17 mouse cellular contexts compared by ENCODE assay signal in the genomic region with DNA sequence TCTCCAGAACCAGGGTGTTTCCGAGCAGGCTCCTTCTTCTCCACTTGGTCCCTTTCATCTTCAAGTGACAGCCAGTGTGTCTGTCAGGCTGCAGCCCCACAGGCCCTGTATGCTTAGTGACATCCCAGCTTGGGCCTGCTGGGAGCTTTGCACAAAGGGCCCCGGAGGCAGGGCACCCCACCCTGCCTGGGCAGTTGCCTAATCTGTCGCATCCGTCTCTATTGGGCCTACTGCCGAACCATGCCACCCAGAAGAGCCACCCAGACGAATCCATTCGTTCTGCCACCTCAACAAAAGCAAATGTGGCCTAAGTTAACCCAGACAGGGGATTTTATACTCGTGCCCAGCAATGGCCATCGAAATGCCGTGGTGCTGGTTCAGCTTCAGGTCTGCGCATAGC.
DNase-seq lines count a peak whose midpoint lies in the region.
"Had no signal": no experiment of that assay in that cellular context is flagged by ENCODE, and none has a peak within 500 bp of the region (broad histone marks: within the 10 kb centered on the region; RNA-seq: fewer than 3 reads in every experiment).

No protein-coding gene starts in this region.

- no peaks in the 10 kb centered on the region for H3K27me3 ChIP-seq in embryonic facial prominence, embryonic 10.5 days (replicated peaks; ENCODE audit: low read depth, poor library complexity, severe bottlenecking)
- H3K27me3 ChIP-seq in limb, embryonic 10.5 days (ENCODE audit: low read depth, poor library complexity, severe bottlenecking), result no peaks in the 10 kb centered on the region
- H3K27me3 ChIP-seq: embryonic facial prominence, embryonic 13.5 days; embryonic facial prominence, embryonic 15.5 days; forebrain, embryonic 12.5 days had no signal

- H3K4me3 ChIP-seq in embryonic facial prominence, embryonic 10.5 days, result no peak overlapping the region
- H3K4me3 ChIP-seq in limb, embryonic 10.5 days, result no peak overlapping the region
- H3K4me3 ChIP-seq: embryonic facial prominence, embryonic 13.5 days; embryonic facial prominence, embryonic 15.5 days; erythroblast, embryonic 14.5 days; forebrain, embryonic 10.5 days; forebrain, embryonic 12.5 days had no signal

- peaks cover 20% of the 10 kb centered on the region for H3K36me3 ChIP-seq in embryonic facial prominence, embryonic 10.5 days (replicated peaks)
- H3K36me3 ChIP-seq in limb, embryonic 10.5 days, result peaks cover 22% of the 10 kb centered on the region
- H3K36me3 ChIP-seq: embryonic facial prominence, embryonic 13.5 days; embryonic facial prominence, embryonic 15.5 days; forebrain, embryonic 10.5 days; forebrain, embryonic 12.5 days had no signal

- intact Hi-C loops in left cerebral cortex, postnatal 4 days (cut with DNase I), result no loop called here
- intact Hi-C loops in left cerebral cortex, postnatal 25 days (cut with DNase I), result no loop called here

- 82% methylated on average over 11 of the region's 11 CpGs for WGBS in embryonic facial prominence, embryonic 10.5 days
- 90% methylated on average over 11 of the region's 11 CpGs for WGBS in limb, embryonic 10.5 days

- peak overlapping the region; percentile 48; the same call in 1 of the 2 replicates for H3K27ac ChIP-seq in embryonic facial prominence, embryonic 10.5 days (replicated peaks)
- H3K27ac ChIP-seq in limb, embryonic 10.5 days, result peak overlapping the region; percentile 54
- H3K27ac ChIP-seq: embryonic facial prominence, embryonic 13.5 days; embryonic facial prominence, embryonic 15.5 days; forebrain, embryonic 10.5 days; forebrain, embryonic 12.5 days had no signal

- peaks cover 12% of the 10 kb centered on the region for H3K4me1 ChIP-seq in embryonic facial prominence, embryonic 10.5 days
- H3K4me1 ChIP-seq in limb, embryonic 10.5 days, result peaks cover 7% of the 10 kb centered on the region
- H3K4me1 ChIP-seq: forebrain, embryonic 12.5 days had no signal

- peaks cover 4% of the 10 kb centered on the region; the same call in 1 of the 2 replicates for H3K9me3 ChIP-seq in embryonic facial prominence, embryonic 10.5 days
- no peaks in the 10 kb centered on the region for H3K9me3 ChIP-seq in limb, embryonic 10.5 days (replicated peaks)
- H3K9me3 ChIP-seq: embryonic facial prominence, embryonic 13.5 days; embryonic facial prominence, embryonic 15.5 days; forebrain, embryonic 10.5 days had no signal

- DNase-seq in left cerebral cortex, postnatal 4 days, result peak; percentile 66
- no peak for DNase-seq in left cerebral cortex, postnatal 25 days (ENCODE audit: low spot score in 2 of 2)
- no peak for DNase-seq in embryonic facial prominence, embryonic 10.5 days (ENCODE audit: low spot score)
- no peak for DNase-seq in limb, embryonic 10.5 days (ENCODE audit: low spot score)
- DNase-seq in adrenal gland, postnatal 25 days, result no peak
- DNase-seq: adrenal gland, adult 2 months; adrenal gland, postnatal 10 days; adrenal gland, postnatal 36 days; cerebellum, adult 11-12 months; cerebellum, adult 2 months; cerebellum, adult 9-10 months; cerebellum, postnatal 25 days had no signal
